Mouse (Mus musculus): Measurements from ENCODE around the gene Ntf5.

- no peak for TF ChIP-seq POU5F1 (IDR thresholded peaks at IDR 0.05; ENCODE audit: borderline replicate concordance, low read length)
- TF ChIP-seq CTCF (conservative IDR thresholded peaks at IDR 0.05; ENCODE audit: low read length) = no peak
- TF ChIP-seq NANOG (IDR thresholded peaks at IDR 0.05; ENCODE audit: borderline replicate concordance, low read length) = no peak
Observed at GRCm38 (mm10) chr7:45446589-45446988, 33.1 kb downstream of the Ntf5 start.
